12 mouse cellular contexts compared by ENCODE assay signal in the genomic region with DNA sequence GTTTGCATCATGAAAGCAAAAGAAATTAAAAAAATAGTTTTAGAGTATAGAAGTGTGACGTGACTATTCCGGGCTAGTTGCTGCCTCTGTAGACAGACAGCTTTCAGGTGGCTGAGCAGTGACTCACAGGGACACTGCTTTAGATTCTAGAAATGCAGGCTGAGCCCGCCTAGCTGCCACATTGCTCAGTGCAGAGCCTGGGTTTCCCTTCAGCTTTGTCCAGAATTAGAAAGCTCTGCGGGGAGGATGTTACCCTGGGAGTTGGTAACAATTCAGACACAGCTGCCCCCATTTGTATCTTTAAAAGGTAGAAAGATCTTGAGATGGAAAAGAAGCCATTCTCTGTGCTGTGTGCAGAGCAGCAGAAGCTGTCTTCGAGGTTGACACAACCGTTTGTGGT.
DNase-seq lines count a peak whose midpoint lies in the region; ATAC-seq and TF ChIP-seq lines count a peak whose summit lies in the region.
"Had no signal": no experiment of that assay in that cellular context is flagged by ENCODE, and none has a peak within 500 bp of the region (broad histone marks: within the 10 kb centered on the region; RNA-seq: fewer than 3 reads in every experiment).

No protein-coding gene starts in this region.

- no peaks in the 10 kb centered on the region for H3K4me1 ChIP-seq in forebrain, postnatal 0 days (ENCODE audit: insufficient read depth)
- H3K4me1 ChIP-seq in forebrain, embryonic 12.5 days = peaks cover 6% of the 10 kb centered on the region; the same call in 1 of the 2 replicates
- no peaks in the 10 kb centered on the region for H3K4me1 ChIP-seq in intestine, embryonic 15.5 days (replicated peaks)
- H3K4me1 ChIP-seq: midbrain, embryonic 12.5 days; stomach, embryonic 15.5 days had no signal

- peak; percentile 69 for ATAC-seq in forebrain, postnatal 0 days
- ATAC-seq in forebrain, embryonic 12.5 days (ENCODE audit: low FRiP score) = no peak
- no peak for ATAC-seq in intestine, embryonic 15.5 days

- no peak overlapping the region for H3K9ac ChIP-seq in forebrain, postnatal 0 days
- no peak overlapping the region for H3K9ac ChIP-seq in forebrain, embryonic 12.5 days
- H3K9ac ChIP-seq in intestine, embryonic 15.5 days = no peak overlapping the region
- H3K9ac ChIP-seq: midbrain, embryonic 12.5 days; stomach, embryonic 15.5 days had no signal

- H3K27ac ChIP-seq in forebrain, postnatal 0 days (ENCODE audit: low read depth, low read length) = no peak overlapping the region
- H3K27ac ChIP-seq in forebrain, embryonic 12.5 days = no peak overlapping the region
- no peak overlapping the region for H3K27ac ChIP-seq in intestine, embryonic 15.5 days
- H3K27ac ChIP-seq: heart, adult 2 months; midbrain, embryonic 12.5 days; stomach, embryonic 15.5 days had no signal

- no peak overlapping the region for H3K4me2 ChIP-seq in forebrain, postnatal 0 days (ENCODE audit: low read depth)
- H3K4me2 ChIP-seq in forebrain, embryonic 12.5 days = no peak overlapping the region
- no peak overlapping the region for H3K4me2 ChIP-seq in intestine, embryonic 15.5 days (replicated peaks)
- H3K4me2 ChIP-seq: midbrain, embryonic 12.5 days; stomach, embryonic 15.5 days had no signal

- H3K36me3 ChIP-seq in forebrain, postnatal 0 days (ENCODE audit: insufficient read depth) = no peaks in the 10 kb centered on the region
- no peaks in the 10 kb centered on the region for H3K36me3 ChIP-seq in forebrain, embryonic 12.5 days (replicated peaks)
- no peaks in the 10 kb centered on the region for H3K36me3 ChIP-seq in intestine, embryonic 15.5 days
- H3K36me3 ChIP-seq: midbrain, embryonic 12.5 days; stomach, embryonic 15.5 days had no signal

- intact Hi-C loops in left cerebral cortex, postnatal 14 days (cut with DNase I) = no loop called here

- WGBS in forebrain, postnatal 0 days = 58% methylated on average over 6 of the region's 6 CpGs
- WGBS in forebrain, embryonic 12.5 days = 64% methylated on average over 6 of the region's 6 CpGs
- WGBS in intestine, embryonic 15.5 days = 82% methylated on average over 6 of the region's 6 CpGs

- TF ChIP-seq CTCF in forebrain, postnatal 0 days (IDR thresholded peaks at IDR 0.05; ENCODE audit: low read depth) = no peak; the same call in 1 of the 2 replicates

- H3K9me3 ChIP-seq in forebrain, postnatal 0 days (ENCODE audit: low read length) = no peaks in the 10 kb centered on the region
- no peaks in the 10 kb centered on the region for H3K9me3 ChIP-seq in forebrain, embryonic 12.5 days
- H3K9me3 ChIP-seq in intestine, embryonic 15.5 days = no peaks in the 10 kb centered on the region
- H3K9me3 ChIP-seq: midbrain, embryonic 12.5 days; stomach, embryonic 15.5 days had no signal

- H3K4me3 ChIP-seq in forebrain, postnatal 0 days (ENCODE audit: low read depth, low read length) = no peak overlapping the region
- no peak overlapping the region for H3K4me3 ChIP-seq in forebrain, embryonic 12.5 days (replicated peaks)
- H3K4me3 ChIP-seq in intestine, embryonic 15.5 days (replicated peaks) = no peak overlapping the region
- H3K4me3 ChIP-seq: heart, adult 2 months; midbrain, embryonic 12.5 days; stomach, embryonic 15.5 days had no signal

- no peaks in the 10 kb centered on the region for H3K27me3 ChIP-seq in forebrain, postnatal 0 days (ENCODE audit: insufficient read depth, low read length)
- H3K27me3 ChIP-seq in forebrain, embryonic 12.5 days = 0 out of 2 replicates have a peak, but pooled peaks cover 2% of the 10 kb centered on the region
- H3K27me3 ChIP-seq in intestine, embryonic 15.5 days (replicated peaks) = no peaks in the 10 kb centered on the region
- H3K27me3 ChIP-seq: CH12.LX; midbrain, embryonic 12.5 days; stomach, embryonic 15.5 days had no signal

- no peak for DNase-seq in forebrain, postnatal 0 days
- DNase-seq in right cerebral cortex, adult 18-20 months = peak; percentile 86
- DNase-seq in right cerebral cortex, postnatal 4 days = no peak
- DNase-seq in left cerebral cortex, postnatal 14 days (ENCODE audit: low spot score in 2 of 2) = peak; percentile 65 to 72
- no peak for DNase-seq in gastrocnemius, postnatal 10 days
- no peak for DNase-seq in spleen, postnatal 10 days (ENCODE audit: low spot score in 2 of 2)
- DNase-seq: heart, adult 2 months had no signal

Comparison
In these comparisons a context has a peak if more than half of its experiments do, and no peak if none do; other contexts are left out.
1. DNase-seq: peak in right cerebral cortex, adult 18-20 months (single experiment) and left cerebral cortex, postnatal 14 days (2 of 2); none in forebrain, postnatal 0 days (single experiment), right cerebral cortex, postnatal 4 days (single experiment), gastrocnemius, postnatal 10 days (single experiment) and spleen, postnatal 10 days (0 of 2).